Mouse (Mus musculus) liver, embryonic 14.5 days (tissue): ENCODE results near the gene Bbs9. TPM values are rescaled to one million over a fixed set of nuclear protein-coding genes. Genes with fewer than 3 reads are reported as not detected.

Source experiments
- ATAC-seq: fragments of 200-750 bp; cut with Nextera tagmentation; 2 replicates; pipeline ENCODE4 v1.8.0; 2017; ENCODE audit warnings: moderate number of reproducible peaks, mild to moderate bottlenecking, moderate library complexity; ENCODE audit not compliant: insufficient read depth
- DNase-seq, 3 experiments: peaks; one replicate each; pipeline ENCODE4 v3.0.0-alpha.2; 2012 to 2013; ENCODE audit warnings: low read depth in 3 of 3, low spot score in 3 of 3
- H3K27ac ChIP-seq: fragments of 300-500 bp; sonication (generic); 2 replicates; pipeline ENCODE4 v1.5.1; 2014; ENCODE audit warnings: moderate library complexity, mild to moderate bottlenecking, control low read depth, inconsistent platforms
- H3K27me3 ChIP-seq: fragments of 300-500 bp; sonication (generic); 2 replicates; pipeline ENCODE4 v1.6.1; 2014; ENCODE audit warnings: mild to moderate bottlenecking, low read length, moderate library complexity; ENCODE audit not compliant: control insufficient read depth, insufficient read depth
- H3K36me3 ChIP-seq: fragments of 300-500 bp; sonication (generic); replicated peaks from 2 replicates; pipeline ENCODE4 v1.6.1; 2014; ENCODE audit warnings: low read depth; ENCODE audit not compliant: control insufficient read depth, insufficient read depth
- H3K4me1 ChIP-seq, 2 experiments: fragments of 200-500 bp in 1 of 2; fragments of 300-500 bp in 1 of 2; sonication (generic) in 1 of 2; replicated peaks; 2 replicates each; pipeline ENCODE4 v1.6.1; 2012 to 2014; ENCODE audit warnings: antibody characterized with exemption in 1 of 2, inconsistent platforms in 1 of 2, low read length in 1 of 2; ENCODE audit not compliant: control insufficient read depth in 2 of 2, insufficient read depth in 2 of 2
- H3K4me2 ChIP-seq: fragments of 300-500 bp; sonication (generic); 2 replicates; pipeline ENCODE4 v1.6.1; 2014; ENCODE audit warnings: low read depth, mild to moderate bottlenecking, control low read depth, moderate library complexity
- H3K4me3 ChIP-seq, 2 experiments: fragments of 200-500 bp in 1 of 2; fragments of 300-500 bp in 1 of 2; sonication (generic) in 1 of 2; 2 replicates each; pipeline ENCODE4 v1.5.1; 2012 to 2014; ENCODE audit warnings: low read depth in 2 of 2, low read length in 2 of 2, mild to moderate bottlenecking in 2 of 2, control low read depth in 1 of 2, inconsistent platforms in 1 of 2, moderate library complexity in 1 of 2; ENCODE audit not compliant: insufficient read depth in 1 of 2
- H3K9ac ChIP-seq: fragments of 300-500 bp; sonication (generic); replicated peaks from 2 replicates; pipeline ENCODE4 v1.6.1; 2014; ENCODE audit warnings: mild to moderate bottlenecking, control low read depth, moderate library complexity
- H3K9me3 ChIP-seq: fragments of 300-500 bp; sonication (generic); 2 replicates; pipeline ENCODE4 v1.6.1; 2016; ENCODE audit warnings: low read length, mixed read lengths; ENCODE audit not compliant: control insufficient read depth
- CTCF ChIP-seq: IDR thresholded peaks from 2 replicates; pipeline ENCODE4 v1.5.1; 2016; ENCODE audit warnings: antibody characterized with exemption, low read depth, control low read depth
- EP300 ChIP-seq: IDR thresholded peaks from 2 replicates; pipeline ENCODE4 v1.6.1; 2016; ENCODE audit warnings: antibody characterized with exemption, low read depth
- WGBS: fragments of 180-500 bp; shearing (Covaris S2); extraction: QIAGEN DNeasy Blood & Tissue Kit; methylation state at CpG from one replicate; pipeline ENCODE4 v1.1.7; 2014; ENCODE audit not compliant: insufficient replicate concordance; 5-methylcytosine and 5-hydroxymethylcytosine counted together
- polyA plus RNA-seq, 2 experiments: library from polyadenylated mRNA; depleted of rRNA in 1 of 2; stranded (reverse) in 1 of 2; unstranded in 1 of 2; fragments of >200 nt; fragmentation: Nextera tagmentation in 1 of 2; extraction: Ambion mirVana in 1 of 2; gene quantifications; 2 replicates each; pipeline versions ENCODE4 v1.2.1 to v1.2.3; 2012 to 2014

Bbs9 gene
- polyA plus RNA-seq, 2 experiments = 2.2 to 2.3 TPM

DNA sequence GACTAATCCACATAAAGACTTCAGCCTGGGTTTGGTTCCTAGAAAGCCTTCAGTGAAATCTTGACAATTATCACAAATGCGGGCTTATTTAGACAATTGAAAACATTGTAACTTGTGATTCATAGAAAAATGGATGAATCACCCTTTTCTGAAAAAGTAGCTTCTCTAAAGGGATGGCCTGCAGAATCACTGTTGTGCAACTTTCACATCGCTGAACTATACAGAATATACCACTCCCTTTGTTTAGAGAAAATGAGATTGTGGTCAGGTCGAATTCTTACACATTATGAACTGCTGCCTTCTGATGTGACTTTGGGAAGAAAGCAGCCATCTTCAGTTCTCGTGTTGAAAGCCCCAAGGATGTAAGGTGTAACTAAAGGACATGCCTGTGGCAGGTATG is 313.3 kb downstream of the Bbs9 start:
- 64% methylated on average over 4 of the region's 4 CpGs for WGBS
- ATAC-seq = no peak

DNA sequence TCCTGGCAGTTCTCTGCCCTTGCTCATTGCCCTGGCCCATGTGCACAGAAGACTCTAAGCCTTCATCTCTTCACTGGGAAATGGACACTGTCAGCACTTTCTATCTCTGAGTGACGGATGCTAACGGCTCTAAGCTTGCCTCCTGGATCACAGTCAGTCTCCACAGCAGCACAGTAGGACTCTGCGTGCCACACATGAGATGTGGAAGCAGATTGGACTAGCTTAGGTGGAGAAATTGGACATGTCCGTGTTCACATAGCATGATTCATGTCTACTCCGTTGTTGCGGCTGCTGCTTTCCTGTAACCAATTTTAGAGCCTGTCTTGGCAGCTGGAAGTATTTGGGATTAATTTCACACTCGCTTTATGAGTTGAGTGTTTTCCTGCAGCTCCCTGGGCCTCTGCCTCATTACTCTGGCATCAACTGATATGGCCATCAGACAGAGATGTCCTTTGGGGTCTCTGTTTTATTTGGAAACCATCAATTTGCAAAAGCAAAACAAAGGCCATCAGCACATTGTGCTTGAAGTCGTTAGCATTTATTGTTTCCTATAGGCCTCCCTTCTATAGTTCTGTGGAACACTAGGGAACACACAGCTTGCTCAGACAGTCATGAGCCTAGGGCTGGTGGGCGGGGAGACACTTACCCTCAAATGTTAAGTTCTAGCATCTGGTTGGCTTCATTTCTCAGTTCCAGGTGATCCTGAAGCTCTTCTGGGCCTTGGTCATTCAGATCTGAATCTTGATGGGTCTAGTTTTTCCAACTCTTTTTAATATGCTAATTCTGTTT is 314.1 kb downstream of the Bbs9 start:
- DNase-seq (no peak), ATAC-seq (no peak)
- H3K4me3 ChIP-seq = no peak overlapping the region
- WGBS = 75% methylated on average over 9 of the region's 9 CpGs
- H3K27ac ChIP-seq = no peak overlapping the region
- H3K4me2 ChIP-seq = no peak overlapping the region
- TF ChIP-seq CTCF = no peak
- no peak for TF ChIP-seq EP300
- no peak overlapping the region for H3K9ac ChIP-seq
- peaks cover 0 to 7% of the 10 kb centered on the region in 2 experiments; a peak in 1 of 4 replicates for H3K4me1 ChIP-seq
- H3K36me3 ChIP-seq = no peaks in the 10 kb centered on the region
- H3K9me3 ChIP-seq = no peaks in the 10 kb centered on the region
- no peaks in the 10 kb centered on the region for H3K27me3 ChIP-seq

More for the DNA sequence above, 313.3 kb downstream of the Bbs9 start:
- Histone ChIP-seq H3K36me3 (no peaks in the 10 kb centered on the region), H3K9me3 (no peaks in the 10 kb centered on the region), H3K4me1 (peaks cover 0 to 7% of the 10 kb centered on the region in 2 experiments; a peak in 1 of 4 replicates), H3K9ac (no peak overlapping the region), H3K4me3 (no peak overlapping the region), H3K4me2 (no peak overlapping the region), H3K27me3 (no peaks in the 10 kb centered on the region), H3K27ac (no peak overlapping the region)
- DNase-seq = no peak
- TF ChIP-seq EP300 (no peak), CTCF (no peak)

DNA sequence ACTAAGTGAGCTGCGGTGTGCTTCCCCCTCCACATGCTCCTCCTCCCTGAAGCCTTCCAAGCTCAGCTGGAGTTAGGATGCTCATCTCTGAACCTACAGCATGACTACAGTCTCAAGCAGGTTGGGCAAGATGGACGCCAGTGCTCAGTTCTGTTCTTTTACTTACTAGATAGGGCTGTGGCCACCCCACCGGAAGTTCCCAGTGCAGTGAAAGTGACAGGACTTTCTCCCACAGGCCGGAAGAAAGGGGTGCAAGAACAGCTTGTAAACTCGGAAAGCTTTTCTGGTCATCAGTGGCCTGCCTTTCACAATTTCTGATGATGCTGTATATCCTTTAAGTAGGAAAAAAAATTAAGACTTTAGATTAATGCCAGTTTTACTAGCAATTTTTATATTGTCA is 315.7 kb downstream of the Bbs9 start:
- Histone ChIP-seq H3K4me3 (no peak overlapping the region), H3K36me3 (no peaks in the 10 kb centered on the region), H3K9ac (no peak overlapping the region), H3K27me3 (no peaks in the 10 kb centered on the region), H3K27ac (no peak overlapping the region), H3K4me2 (no peak overlapping the region), H3K9me3 (no peaks in the 10 kb centered on the region), H3K4me1 (peaks cover 0 to 4% of the 10 kb centered on the region in 2 experiments; a peak in 1 of 4 replicates)
- WGBS = 51% methylated on average over 5 of the region's 5 CpGs
- DNase-seq (no peak), ATAC-seq (no peak)
- TF ChIP-seq EP300 (no peak), CTCF (no peak)

DNA sequence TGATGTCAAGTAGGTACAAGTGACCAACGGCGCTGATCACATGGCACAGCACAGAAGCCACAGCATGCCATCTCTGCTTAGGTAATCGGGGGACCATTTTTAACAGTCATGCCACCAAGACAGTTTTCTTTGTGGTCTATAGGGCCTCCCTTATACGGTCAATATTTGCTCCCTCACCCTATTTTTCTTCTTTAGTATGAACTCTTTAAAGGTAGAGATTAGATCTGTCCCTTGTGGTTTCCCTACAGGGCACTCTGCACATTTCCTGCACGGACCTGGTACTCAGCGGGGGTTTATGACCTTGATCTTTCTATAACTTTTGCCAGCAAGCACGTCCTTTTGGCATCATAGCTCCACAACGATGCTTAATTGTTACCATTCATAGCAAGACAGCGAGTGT is 316.2 kb downstream of the Bbs9 start:
- no peak for TF ChIP-seq CTCF
- no peak for TF ChIP-seq EP300
- no peaks in the 10 kb centered on the region for H3K9me3 ChIP-seq
- H3K27ac ChIP-seq = no peak overlapping the region
- H3K36me3 ChIP-seq = no peaks in the 10 kb centered on the region
- no peak for ATAC-seq
- no peak for DNase-seq
- no peak overlapping the region for H3K4me3 ChIP-seq
- no peak overlapping the region for H3K4me2 ChIP-seq
- WGBS = 36% methylated on average over 9 of the region's 9 CpGs
- H3K27me3 ChIP-seq = no peaks in the 10 kb centered on the region
- no peak overlapping the region for H3K9ac ChIP-seq
- peaks cover 0 to 4% of the 10 kb centered on the region in 2 experiments; a peak in 1 of 4 replicates for H3K4me1 ChIP-seq

DNA sequence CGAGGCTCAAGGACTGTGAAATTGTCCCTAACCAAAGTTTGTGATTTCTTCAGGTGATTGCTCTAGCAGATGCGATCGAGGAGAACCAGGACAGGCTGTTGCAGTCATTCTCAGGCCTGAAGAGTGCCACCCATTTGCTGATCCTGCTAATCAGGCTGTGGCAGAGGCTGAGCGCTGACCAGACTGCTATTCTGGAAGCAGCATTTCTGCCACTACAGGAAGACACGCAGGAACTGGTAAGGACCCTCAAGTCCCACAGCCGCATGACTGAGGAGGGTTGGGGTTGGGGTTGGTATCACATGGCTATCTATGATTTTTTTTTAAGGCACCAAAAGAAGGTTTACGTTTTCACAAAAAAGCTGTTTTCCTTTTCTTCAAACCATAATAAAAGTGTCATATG is 318.2 kb downstream of the Bbs9 start:
- Histone ChIP-seq H3K27ac (no peak overlapping the region), H3K9me3 (no peaks in the 10 kb centered on the region), H3K4me1 (peaks cover 0 to 4% of the 10 kb centered on the region in 2 experiments; a peak in 1 of 4 replicates), H3K4me3 (no peak overlapping the region), H3K36me3 (no peaks in the 10 kb centered on the region), H3K27me3 (no peaks in the 10 kb centered on the region), H3K9ac (no peak overlapping the region), H3K4me2 (no peak overlapping the region)
- TF ChIP-seq CTCF (no peak), EP300 (no peak)
- ATAC-seq = no peak
- DNase-seq = no peak
- 17% methylated on average over 7 of the region's 7 CpGs for WGBS
